Mouse (Mus musculus): ENCODE results near the gene Agpat4.

Gene Agpat4

GRCm38 (mm10) chr17:12118561-12118925, at the start of gene Agpat4:
TSS of gene Agpat4 (plus strand) at chr17:12118704.
- peak in 1 of 2 experiments; percentile 28 for DNase-seq (ENCODE audit: low spot score in 2 of 2)

GRCm38 (mm10) chr17:12076816-12077215, 41.7 kb upstream of the Agpat4 start:
- DNase-seq (ENCODE audit: low spot score in 2 of 2), result no peak

GRCm38 (mm10) chr17:12080656-12081495, 37.6 kb upstream of the Agpat4 start:
- DNase-seq (ENCODE audit: low spot score in 2 of 2), result no peak

- DNase-seq (ENCODE audit: low spot score in 2 of 2), result no peak
These were observed 36.3 kb upstream of the Agpat4 start for GRCm38 (mm10) chr17:12082201-12082600.

- no peak for DNase-seq (ENCODE audit: low spot score in 2 of 2)
These were observed 28.1 kb upstream of the Agpat4 start for GRCm38 (mm10) chr17:12090261-12090927.

GRCm38 (mm10) chr17:12092901-12093564, 25.5 kb upstream of the Agpat4 start:
- no peak for DNase-seq (ENCODE audit: low spot score in 2 of 2)

GRCm38 (mm10) chr17:12094016-12094415, 24.5 kb upstream of the Agpat4 start:
- DNase-seq (ENCODE audit: low spot score in 2 of 2), result no peak

- no peak for DNase-seq (ENCODE audit: low spot score in 2 of 2)
These were observed 23.5 kb upstream of the Agpat4 start for GRCm38 (mm10) chr17:12094827-12095590.

GRCm38 (mm10) chr17:12099415-12099814, 19.1 kb upstream of the Agpat4 start:
- DNase-seq (ENCODE audit: low spot score in 2 of 2), result no peak

- DNase-seq (ENCODE audit: low spot score in 2 of 2), result no peak
These were observed 16.2 kb upstream of the Agpat4 start for GRCm38 (mm10) chr17:12102326-12102725.

GRCm38 (mm10) chr17:12103781-12104180, 14.7 kb upstream of the Agpat4 start:
- no peak for DNase-seq (ENCODE audit: low spot score in 2 of 2)

- DNase-seq (ENCODE audit: low spot score in 2 of 2), result no peak
These were observed 14.3 kb upstream of the Agpat4 start for GRCm38 (mm10) chr17:12104245-12104644.

- no peak for DNase-seq (ENCODE audit: low spot score in 2 of 2)
These were observed 13.8 kb upstream of the Agpat4 start for GRCm38 (mm10) chr17:12104690-12105089.

- DNase-seq (ENCODE audit: low spot score in 2 of 2), result no peak
These were observed 12.2 kb upstream of the Agpat4 start for GRCm38 (mm10) chr17:12106255-12106654.

- no peak for DNase-seq (ENCODE audit: low spot score in 2 of 2)
These were observed 4.9 kb upstream of the Agpat4 start for GRCm38 (mm10) chr17:12113626-12114025.

- no peak for DNase-seq (ENCODE audit: low spot score in 2 of 2)
These were observed 3.4 kb upstream of the Agpat4 start for GRCm38 (mm10) chr17:12115086-12115485.

GRCm38 (mm10) chr17:12118131-12118530, 373 bp upstream of the Agpat4 start:
- DNase-seq (ENCODE audit: low spot score in 2 of 2), result no peak

GRCm38 (mm10) chr17:12118926-12119641, 580 bp downstream of the Agpat4 start:
- DNase-seq (ENCODE audit: low spot score in 2 of 2), result peak; percentile 72 to 84

GRCm38 (mm10) chr17:12119675-12120074, 1.2 kb downstream of the Agpat4 start:
- peak in 1 of 2 experiments; percentile 35 for DNase-seq (ENCODE audit: low spot score in 2 of 2)

GRCm38 (mm10) chr17:12120268-12120667, 1.8 kb downstream of the Agpat4 start:
- DNase-seq (ENCODE audit: low spot score in 2 of 2), result no peak

- no peak for DNase-seq (ENCODE audit: low spot score in 2 of 2)
These were observed 2.8 kb downstream of the Agpat4 start for GRCm38 (mm10) chr17:12121226-12121794.
